Mouse (Mus musculus) cerebellum, adult 9-11 months (tissue): ENCODE measurements around the gene Mepce.
"Not testable (repeated sequence)": the region's sequence is repeated elsewhere in the genome, so short reads cannot be mapped to it uniquely, and the experiment has no call there.

Experiments
- DNase-seq: peaks from one replicate; pipeline ENCODE4 v3.0.0; 2022

The Mepce gene

GRCm38 (mm10) chr5:137787151-137787928, at the start of gene Mepce, which contains the start of gene Zcwpw1:
TSS of gene Mepce (minus strand) at chr5:137787655.
TSS of gene Zcwpw1 (plus strand) at chr5:137787798.
- DNase-seq, result peak; percentile 97

GRCm38 (mm10) chr5:137837110-137837509, 49.7 kb upstream of the Mepce start:
- not testable (repeated sequence) for DNase-seq

GRCm38 (mm10) chr5:137836611-137837010, 49.2 kb upstream of the Mepce start:
- DNase-seq, result no peak

- not testable (repeated sequence) for DNase-seq
These were observed 48.6 kb upstream of the Mepce start, which contains the start of gene Pilra for GRCm38 (mm10) chr5:137835966-137836520. TSS of gene Pilra (minus strand) at chr5:137836281.

- DNase-seq, result no peak
These were observed 46.0 kb upstream of the Mepce start for GRCm38 (mm10) chr5:137833500-137833899.

- DNase-seq, result no peak
These were observed 44.1 kb upstream of the Mepce start for GRCm38 (mm10) chr5:137831506-137831905.

GRCm38 (mm10) chr5:137831106-137831505, 43.7 kb upstream of the Mepce start:
- DNase-seq, result no peak

- no peak for DNase-seq
These were observed 42.8 kb upstream of the Mepce start for GRCm38 (mm10) chr5:137830238-137830637.

GRCm38 (mm10) chr5:137828694-137829093, 41.2 kb upstream of the Mepce start:
- DNase-seq, result no peak

- no peak for DNase-seq
These were observed 39.0 kb upstream of the Mepce start for GRCm38 (mm10) chr5:137826421-137826820.

GRCm38 (mm10) chr5:137825971-137826370, 38.5 kb upstream of the Mepce start:
- no peak for DNase-seq

- no peak for DNase-seq
These were observed 37.6 kb upstream of the Mepce start for GRCm38 (mm10) chr5:137825030-137825429.

GRCm38 (mm10) chr5:137823455-137824045, 36.1 kb upstream of the Mepce start:
- no peak for DNase-seq

- peak; percentile 29 for DNase-seq
These were observed 35.1 kb upstream of the Mepce start for GRCm38 (mm10) chr5:137822602-137823001.

GRCm38 (mm10) chr5:137822126-137822525, 34.7 kb upstream of the Mepce start:
- DNase-seq, result no peak

GRCm38 (mm10) chr5:137817466-137818222, 30.2 kb upstream of the Mepce start:
- no peak for DNase-seq

- DNase-seq, result no peak
These were observed 20.9 kb upstream of the Mepce start for GRCm38 (mm10) chr5:137808316-137808715.

GRCm38 (mm10) chr5:137806158-137806557, 18.7 kb upstream of the Mepce start:
- no peak for DNase-seq

GRCm38 (mm10) chr5:137800917-137801316, 13.5 kb upstream of the Mepce start:
- no peak for DNase-seq

GRCm38 (mm10) chr5:137796606-137797005, 9.2 kb upstream of the Mepce start:
- no peak for DNase-seq

- no peak for DNase-seq
These were observed 4.1 kb upstream of the Mepce start for GRCm38 (mm10) chr5:137791553-137791952.

- peak; percentile 50 for DNase-seq
These were observed 1.6 kb upstream of the Mepce start for GRCm38 (mm10) chr5:137788946-137789531.

- DNase-seq, result peak; percentile 84
These were observed 716 bp upstream of the Mepce start for GRCm38 (mm10) chr5:137788171-137788570.
